Mouse (Mus musculus) ES-Bruce4 (cell line): ENCODE results near the gene Nmur2. TPM values are rescaled to one million over a fixed set of nuclear protein-coding genes. Genes with fewer than 3 reads are reported as not detected.

ENCODE experiments used
- H3K27ac ChIP-seq: 2 replicates; pipeline ENCODE4 v1.5.1; 2012; ENCODE audit warnings: low read length, inconsistent platforms; ENCODE audit not compliant: insufficient read depth
- H3K27me3 ChIP-seq: 2 replicates; pipeline ENCODE4 v1.6.1; 2012; ENCODE audit warnings: mild to moderate bottlenecking, low read length, inconsistent platforms; ENCODE audit not compliant: control insufficient read depth, poor library complexity, insufficient read depth, severe bottlenecking
- H3K36me3 ChIP-seq: 2 replicates; pipeline ENCODE4 v1.6.1; 2012; ENCODE audit warnings: inconsistent platforms, mild to moderate bottlenecking, low read length, moderate library complexity; ENCODE audit not compliant: control insufficient read depth, poor library complexity, insufficient read depth, severe bottlenecking
- H3K4me1 ChIP-seq: one replicate; pipeline ENCODE4 v1.8.1; 2011; ENCODE audit warnings: low read length; ENCODE audit not compliant: control insufficient read depth, insufficient read depth
- H3K4me3 ChIP-seq: 2 replicates; pipeline ENCODE4 v1.5.1; 2011; ENCODE audit warnings: low read depth, mild to moderate bottlenecking, low read length
- H3K9ac ChIP-seq: 2 replicates; pipeline ENCODE4 v1.6.1; 2012; ENCODE audit warnings: low read depth, mild to moderate bottlenecking, inconsistent platforms; ENCODE audit not compliant: poor library complexity, severe bottlenecking
- H3K9me3 ChIP-seq: replicated peaks from 2 replicates; pipeline ENCODE4 v1.6.1; 2012; ENCODE audit warnings: mild to moderate bottlenecking, low read length, inconsistent platforms; ENCODE audit not compliant: control insufficient read depth, poor library complexity, insufficient read depth, severe bottlenecking
- CTCF ChIP-seq: IDR thresholded peaks from one replicate; pipeline ENCODE4 v1.8.1; 2011; ENCODE audit warnings: low read depth, low read length
- EP300 ChIP-seq: IDR thresholded peaks from 2 replicates; pipeline ENCODE4 v1.6.1; 2011; ENCODE audit warnings: low read depth, low read length; ENCODE audit not compliant: insufficient read depth
- POLR2A ChIP-seq: IDR thresholded peaks from one replicate; pipeline ENCODE4 v1.8.1; 2011; ENCODE audit warnings: low read length; ENCODE audit not compliant: insufficient read depth
- polyA plus RNA-seq: library from polyadenylated mRNA; stranded (reverse); fragments of >200 nt; gene quantifications from 2 replicates; pipeline ENCODE4 v1.2.4, GENCODE M21; 2011; ENCODE audit warnings: low read depth; ENCODE audit not compliant: missing spikeins, insufficient read depth, insufficient read length

Gene Nmur2
- not detected in 2 replicates for polyA plus RNA-seq

DNA sequence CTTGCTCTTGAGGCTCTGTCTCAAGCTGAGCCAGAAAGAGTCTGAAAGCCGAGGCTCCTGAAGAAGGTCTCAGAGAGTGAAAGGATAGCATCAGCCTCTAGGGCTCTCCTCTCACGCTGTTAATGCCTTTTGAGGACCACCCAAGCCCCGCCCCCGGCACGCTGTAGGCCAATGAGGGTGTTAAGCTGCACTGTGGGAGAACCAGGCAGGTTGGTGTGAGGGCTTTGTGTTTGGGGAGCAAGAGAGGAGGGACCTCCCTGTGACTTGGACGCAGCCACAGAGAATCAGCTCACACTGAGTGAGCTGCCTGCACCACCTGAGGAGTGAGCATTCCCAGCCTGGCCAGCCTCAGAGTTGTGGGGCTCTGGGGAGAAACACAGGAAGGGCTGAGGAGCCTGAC, at the start of gene Nmur2:
Nmur2 (minus strand) TSS at position 94 of the 400 bp plus-strand sequence.
- TF ChIP-seq CTCF (no peak), POLR2A (no peak), EP300 (no peak)
- Histone ChIP-seq H3K27ac (no peak within 1 kb of the TSS), H3K4me1 (no peaks in the 10 kb centered on the region), H3K9me3 (no peaks in the 10 kb centered on the region), H3K9ac (no peak within 1 kb of the TSS), H3K36me3 (no peaks in the 10 kb centered on the region), H3K4me3 (no peak within 1 kb of the TSS), H3K27me3 (no peaks in the 10 kb centered on the region)

GRCm38 (mm10) chr11:56089127-56089689, 48.4 kb upstream of the Nmur2 start:
- no peaks in the 10 kb centered on the region for H3K4me1 ChIP-seq
- H3K27me3 ChIP-seq, result no peaks in the 10 kb centered on the region
- H3K36me3 ChIP-seq, result no peaks in the 10 kb centered on the region
- no peak overlapping the region for H3K27ac ChIP-seq
- no peak overlapping the region for H3K4me3 ChIP-seq
- no peak overlapping the region for H3K9ac ChIP-seq
- no peak for TF ChIP-seq CTCF
- no peak for TF ChIP-seq POLR2A
- no peak for TF ChIP-seq EP300
- no peaks in the 10 kb centered on the region for H3K9me3 ChIP-seq

DNA sequence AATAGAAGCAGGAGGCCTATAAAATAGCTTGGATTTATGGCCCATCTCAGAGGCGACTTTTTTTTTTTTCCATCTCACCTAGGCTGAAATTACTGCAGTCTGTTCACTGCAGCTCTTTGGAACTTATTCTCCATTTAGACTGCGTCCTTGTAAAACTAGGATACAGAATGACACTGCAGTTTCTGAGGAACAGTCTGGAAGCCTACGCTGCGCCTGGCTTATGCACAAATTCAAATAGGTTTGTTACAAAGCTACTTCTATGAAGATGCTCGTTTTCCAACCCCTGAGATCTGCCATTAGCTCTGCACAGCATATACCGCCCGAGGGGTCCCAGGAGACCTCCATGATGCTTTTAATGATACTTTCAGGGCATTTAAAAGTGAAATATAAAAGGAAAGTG, 31.3 kb upstream of the Nmur2 start:
- H3K27me3 ChIP-seq, result no peaks in the 10 kb centered on the region; the same call in 1 of the 2 replicates
- TF ChIP-seq CTCF (no peak), POLR2A (no peak), EP300 (no peak)

GRCm38 (mm10) chr11:56069658-56070057, 28.8 kb upstream of the Nmur2 start:
- TF ChIP-seq CTCF, result no peak
- TF ChIP-seq EP300, result no peak
- no peaks in the 10 kb centered on the region for H3K36me3 ChIP-seq
- H3K4me3 ChIP-seq, result no peak overlapping the region
- no peaks in the 10 kb centered on the region for H3K9me3 ChIP-seq
- H3K4me1 ChIP-seq, result no peaks in the 10 kb centered on the region
- H3K9ac ChIP-seq, result no peak overlapping the region
- no peaks in the 10 kb centered on the region; the same call in 1 of the 2 replicates for H3K27me3 ChIP-seq
- no peak overlapping the region for H3K27ac ChIP-seq

More for the DNA sequence above, 31.3 kb upstream of the Nmur2 start:
- Histone ChIP-seq H3K4me3 (no peak overlapping the region), H3K36me3 (no peaks in the 10 kb centered on the region), H3K9me3 (no peaks in the 10 kb centered on the region), H3K9ac (no peak overlapping the region), H3K27ac (no peak overlapping the region), H3K4me1 (no peaks in the 10 kb centered on the region)

- Histone ChIP-seq H3K27me3 (no peaks in the 10 kb centered on the region; the same call in 1 of the 2 replicates), H3K4me1 (no peaks in the 10 kb centered on the region), H3K27ac (no peak overlapping the region), H3K9me3 (no peaks in the 10 kb centered on the region), H3K36me3 (no peaks in the 10 kb centered on the region), H3K4me3 (no peak overlapping the region), H3K9ac (no peak overlapping the region)
- no peak for TF ChIP-seq POLR2A
- TF ChIP-seq EP300, result no peak
- no peak for TF ChIP-seq CTCF
Measured at GRCm38 (mm10) chr11:56065147-56065546, 24.3 kb upstream of the Nmur2 start.

GRCm38 (mm10) chr11:56064575-56064974, 23.8 kb upstream of the Nmur2 start:
- Histone ChIP-seq H3K4me1 (no peaks in the 10 kb centered on the region), H3K27ac (no peak overlapping the region), H3K9ac (no peak overlapping the region), H3K9me3 (no peaks in the 10 kb centered on the region), H3K36me3 (no peaks in the 10 kb centered on the region), H3K4me3 (no peak overlapping the region), H3K27me3 (no peaks in the 10 kb centered on the region; the same call in 1 of the 2 replicates)
- TF ChIP-seq POLR2A (no peak), EP300 (no peak), CTCF (no peak)
